Mouse (Mus musculus): ENCODE measurements at regions not wholly inside any gene's neighbourhood (a gene's known extent, or its start where the extent isn't known, plus 50 kb on each side); places are given as distances from the start of the nearest gene placed in this dataset.
"Not testable (repeated sequence)": the region's sequence is repeated elsewhere in the genome, so short reads cannot be mapped to it uniquely, and the experiment has no call there.

GRCm38 (mm10) chr5:3141841-3142240, 199.4 kb upstream of the Cdk6 start:
- intact Hi-C loops (cut with DNase I); DNase-seq (ENCODE audit: low spot score in 2 of 2): not testable (repeated sequence)

- not testable (repeated sequence) for DNase-seq (ENCODE audit: low spot score in 2 of 2)
- intact Hi-C loops (cut with DNase I) = loop anchor here (5.0 kb wide), 1 partner anchor 371 kb away; no protein-coding TSS in a partner anchor
These were observed 194.6 kb upstream of the Cdk6 start for GRCm38 (mm10) chr5:3146544-3147295.

- DNase-seq (ENCODE audit: low spot score in 2 of 2) = not testable (repeated sequence)
- intact Hi-C loops (cut with DNase I) = loop anchor here (5.0 kb wide), 2 partner anchors 187 to 367 kb away; no protein-coding TSS in a partner anchor
These were observed 191.4 kb upstream of the Cdk6 start for GRCm38 (mm10) chr5:3149886-3150285.

GRCm38 (mm10) chr5:3150766-3151165, 190.5 kb upstream of the Cdk6 start:
- not testable (repeated sequence) for DNase-seq (ENCODE audit: low spot score in 2 of 2)
- intact Hi-C loops (cut with DNase I) = loop anchor here (5.0 kb wide), 1 partner anchor 187 kb away; no protein-coding TSS in a partner anchor

- intact Hi-C loops (cut with DNase I) = loop anchor here (5.0 kb wide), 1 partner anchor 186 kb away; no protein-coding TSS in a partner anchor
These were observed 189.6 kb upstream of the Cdk6 start for GRCm38 (mm10) chr5:3151534-3152148.

GRCm38 (mm10) chr5:3152149-3152865, 189.0 kb upstream of the Cdk6 start:
- intact Hi-C loops (cut with DNase I) = loop anchor here (5.0 kb wide), 1 partner anchor 185 kb away; no protein-coding TSS in a partner anchor
- DNase-seq (ENCODE audit: low spot score in 2 of 2) = peak; percentile 80 to 87

More at GRCm38 (mm10) chr5:3151534-3152148, 189.6 kb upstream of the Cdk6 start:
- DNase-seq (ENCODE audit: low spot score in 2 of 2) = not testable (repeated sequence)

GRCm38 (mm10) chr5:3165511-3165910, 175.8 kb upstream of the Cdk6 start:
- DNase-seq (ENCODE audit: low spot score in 2 of 2); intact Hi-C loops (cut with DNase I): not testable (repeated sequence)

GRCm38 (mm10) chr5:3166496-3166895, 174.8 kb upstream of the Cdk6 start:
- DNase-seq (ENCODE audit: low spot score in 2 of 2); intact Hi-C loops (cut with DNase I): not testable (repeated sequence)

GRCm38 (mm10) chr5:3193592-3193991, 147.7 kb upstream of the Cdk6 start:
- DNase-seq (ENCODE audit: low spot score in 2 of 2); intact Hi-C loops (cut with DNase I): not testable (repeated sequence)

- DNase-seq (ENCODE audit: low spot score in 2 of 2) = no peak
- intact Hi-C loops (cut with DNase I) = no loop called here
These were observed 143.1 kb upstream of the Cdk6 start for GRCm38 (mm10) chr5:3197952-3198841.

- intact Hi-C loops (cut with DNase I); DNase-seq (ENCODE audit: low spot score in 2 of 2): not testable (repeated sequence)
These were observed 142.3 kb upstream of the Cdk6 start for GRCm38 (mm10) chr5:3198869-3199550.

GRCm38 (mm10) chr5:3206160-3206559, 135.1 kb upstream of the Cdk6 start:
- intact Hi-C loops (cut with DNase I); DNase-seq (ENCODE audit: low spot score in 2 of 2): not testable (repeated sequence)

- DNase-seq (ENCODE audit: low spot score in 2 of 2); intact Hi-C loops (cut with DNase I): not testable (repeated sequence)
These were observed 133.0 kb upstream of the Cdk6 start for GRCm38 (mm10) chr5:3208293-3208692.

- intact Hi-C loops (cut with DNase I) = no loop called here
- no peak for DNase-seq (ENCODE audit: low spot score in 2 of 2)
These were observed 130.0 kb upstream of the Cdk6 start for GRCm38 (mm10) chr5:3211284-3211683.

- intact Hi-C loops (cut with DNase I) = no loop called here
- no peak for DNase-seq (ENCODE audit: low spot score in 2 of 2)
These were observed 125.2 kb upstream of the Cdk6 start for GRCm38 (mm10) chr5:3216053-3216452.

- DNase-seq (ENCODE audit: low spot score in 2 of 2) = no peak
- intact Hi-C loops (cut with DNase I) = no loop called here
These were observed 122.1 kb upstream of the Cdk6 start for GRCm38 (mm10) chr5:3219230-3219629.

GRCm38 (mm10) chr5:3219770-3220169, 121.5 kb upstream of the Cdk6 start:
- intact Hi-C loops (cut with DNase I) = no loop called here
- no peak for DNase-seq (ENCODE audit: low spot score in 2 of 2)

GRCm38 (mm10) chr5:3223819-3224218, 117.5 kb upstream of the Cdk6 start:
- DNase-seq (ENCODE audit: low spot score in 2 of 2); intact Hi-C loops (cut with DNase I): not testable (repeated sequence)
